Mouse (Mus musculus) olfactory bulb, adult 2 months (tissue): Measurements from ENCODE around the gene Cptp.

ENCODE experiments used
- CTCF ChIP-seq: fragments of 200-500 bp; IDR thresholded peaks from 2 replicates; pipeline ENCODE4 v1.5.1; 2012; ENCODE audit warnings: low read depth, mild to moderate bottlenecking, low read length, moderate library complexity; ENCODE audit not compliant: insufficient read depth
- POLR2A ChIP-seq: fragments of 200-500 bp; IDR thresholded peaks from 2 replicates; pipeline ENCODE4 v1.6.1; 2012; ENCODE audit warnings: mild to moderate bottlenecking, low read depth, low read length, moderate library complexity; ENCODE audit not compliant: insufficient read depth

- TF ChIP-seq POLR2A (no peak), CTCF (no peak)
Observed at GRCm38 (mm10) chr4:155853421-155853820, 15.8 kb downstream of the Cptp start.
